Mouse (Mus musculus) ovary, postnatal 36 days (tissue): ENCODE measurements at regions not wholly inside any gene's neighbourhood (a gene's known extent, or its start where the extent isn't known, plus 50 kb on each side); places are given as distances from the start of the nearest gene placed in this dataset.

ENCODE experiments used
- DNase-seq: peaks from one replicate; pipeline ENCODE4 v3.0.0; 2022; ENCODE audit warnings: low spot score, mixed read lengths

GRCm38 (mm10) chr5:120025212-120025611, 91.1 kb upstream of the Rbm19 start:
- DNase-seq: no peak

- no peak for DNase-seq
Measured at GRCm38 (mm10) chr5:120030904-120031303, 85.4 kb upstream of the Rbm19 start.

- no peak for DNase-seq
Measured at GRCm38 (mm10) chr5:120031614-120032013, 84.7 kb upstream of the Rbm19 start.

GRCm38 (mm10) chr5:120034499-120035077, 81.7 kb upstream of the Rbm19 start:
- no peak for DNase-seq

GRCm38 (mm10) chr5:120035251-120035650, 81.0 kb upstream of the Rbm19 start:
- no peak for DNase-seq

- no peak for DNase-seq
Measured at GRCm38 (mm10) chr5:120037806-120038205, 78.5 kb upstream of the Rbm19 start.

- no peak for DNase-seq
Measured at GRCm38 (mm10) chr5:120043786-120044185, 72.5 kb upstream of the Rbm19 start.

- DNase-seq: no peak
Measured at GRCm38 (mm10) chr5:120049063-120049781, 67.0 kb upstream of the Rbm19 start.

GRCm38 (mm10) chr5:120050728-120051436, 65.4 kb upstream of the Rbm19 start:
- DNase-seq: no peak

- no peak for DNase-seq
Measured at GRCm38 (mm10) chr5:120054498-120055167, 61.6 kb upstream of the Rbm19 start.
